Mouse (Mus musculus): ENCODE measurements at regions not wholly inside any gene's neighbourhood (a gene's known extent, or its start where the extent isn't known, plus 50 kb on each side); places are given as distances from the start of the nearest gene placed in this dataset.
A peak's percentile ranks its signal among the peaks of the same experiment; 100 is the strongest.

DNA sequence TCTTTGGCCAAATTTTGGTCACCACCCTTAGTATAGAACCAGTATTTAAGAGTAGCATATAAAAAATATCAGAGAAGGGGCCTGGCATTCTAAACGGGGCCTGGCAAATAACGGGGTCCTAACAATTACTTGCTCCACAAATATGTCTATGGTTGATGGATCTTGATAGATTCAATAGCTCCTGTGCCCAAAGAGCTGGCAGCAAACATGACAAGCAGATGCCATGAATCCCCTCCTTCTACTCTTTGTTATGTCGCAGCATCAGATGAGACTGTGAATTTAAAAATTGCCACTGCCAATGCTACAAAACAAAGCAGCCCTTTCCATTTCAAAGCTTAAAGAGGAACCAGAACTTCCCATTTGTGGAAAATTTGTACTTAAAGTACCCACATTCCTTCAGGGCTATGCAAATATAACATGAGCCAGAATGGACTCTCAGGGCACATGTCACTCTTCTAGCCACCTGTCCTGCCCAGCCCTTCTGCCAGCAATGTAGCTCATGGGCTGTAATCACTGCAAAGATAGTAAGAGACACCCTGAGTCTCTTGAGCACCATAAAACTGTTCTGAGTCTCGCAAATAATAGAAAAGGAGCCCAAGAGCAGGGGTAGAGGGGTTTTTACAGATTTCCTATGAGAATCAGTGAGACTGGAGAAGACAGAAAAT, 342.4 kb upstream of the Kirrel3 start:
- no peak for DNase-seq (ENCODE audit: extremely low spot score, low read depth, low spot score)

DNA sequence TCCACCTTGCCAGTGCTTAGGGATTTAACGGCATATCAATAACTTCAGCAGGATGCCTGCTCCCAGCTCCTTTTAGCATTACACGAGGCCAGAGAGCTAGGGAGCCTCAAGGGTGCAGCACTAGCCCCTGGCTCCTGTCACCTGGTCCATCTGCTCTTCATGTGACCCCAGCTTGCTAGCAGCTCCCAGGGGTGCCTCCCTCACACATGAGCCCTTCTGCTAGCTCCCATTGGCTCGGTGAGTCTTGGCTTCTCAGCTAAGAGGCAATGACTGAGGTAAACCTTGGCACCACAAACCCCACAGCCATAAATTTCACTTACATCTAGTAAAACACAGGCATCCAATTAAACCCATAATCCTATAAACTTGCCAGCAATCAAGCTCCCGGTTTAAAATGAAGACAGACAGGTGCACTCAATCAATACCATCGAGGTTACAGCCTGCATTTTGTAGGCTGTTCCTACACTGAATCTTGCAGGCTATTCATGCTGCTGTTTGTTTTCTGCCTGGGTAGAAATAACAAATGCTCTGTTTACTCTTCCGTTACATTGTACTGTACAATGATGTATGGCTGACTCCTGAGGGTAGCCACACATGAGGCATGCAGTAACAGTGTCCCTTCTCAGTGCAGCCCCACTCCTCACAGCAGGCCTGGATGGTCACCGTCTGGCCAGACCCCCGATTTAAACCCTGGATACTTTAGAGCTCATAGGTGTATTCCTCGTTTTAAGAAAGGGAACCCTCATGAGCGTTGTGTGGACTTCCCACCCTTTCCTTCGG, 330.3 kb upstream of the Kirrel3 start:
- peak; percentile 22 for DNase-seq (ENCODE audit: extremely low spot score, low read depth, low spot score)

GRCm38 (mm10) chr9:34156581-34156980, 329.1 kb upstream of the Kirrel3 start:
- no peak for DNase-seq (ENCODE audit: extremely low spot score, low read depth, low spot score)

GRCm38 (mm10) chr9:34161119-34161518, 324.6 kb upstream of the Kirrel3 start:
- DNase-seq (ENCODE audit: extremely low spot score, low read depth, low spot score) = no peak

GRCm38 (mm10) chr9:34186314-34186713, 299.4 kb upstream of the Kirrel3 start:
- no peak for DNase-seq (ENCODE audit: extremely low spot score, low read depth, low spot score)

GRCm38 (mm10) chr9:34192542-34192941, 293.2 kb upstream of the Kirrel3 start:
- no peak for DNase-seq (ENCODE audit: extremely low spot score, low read depth, low spot score)

DNA sequence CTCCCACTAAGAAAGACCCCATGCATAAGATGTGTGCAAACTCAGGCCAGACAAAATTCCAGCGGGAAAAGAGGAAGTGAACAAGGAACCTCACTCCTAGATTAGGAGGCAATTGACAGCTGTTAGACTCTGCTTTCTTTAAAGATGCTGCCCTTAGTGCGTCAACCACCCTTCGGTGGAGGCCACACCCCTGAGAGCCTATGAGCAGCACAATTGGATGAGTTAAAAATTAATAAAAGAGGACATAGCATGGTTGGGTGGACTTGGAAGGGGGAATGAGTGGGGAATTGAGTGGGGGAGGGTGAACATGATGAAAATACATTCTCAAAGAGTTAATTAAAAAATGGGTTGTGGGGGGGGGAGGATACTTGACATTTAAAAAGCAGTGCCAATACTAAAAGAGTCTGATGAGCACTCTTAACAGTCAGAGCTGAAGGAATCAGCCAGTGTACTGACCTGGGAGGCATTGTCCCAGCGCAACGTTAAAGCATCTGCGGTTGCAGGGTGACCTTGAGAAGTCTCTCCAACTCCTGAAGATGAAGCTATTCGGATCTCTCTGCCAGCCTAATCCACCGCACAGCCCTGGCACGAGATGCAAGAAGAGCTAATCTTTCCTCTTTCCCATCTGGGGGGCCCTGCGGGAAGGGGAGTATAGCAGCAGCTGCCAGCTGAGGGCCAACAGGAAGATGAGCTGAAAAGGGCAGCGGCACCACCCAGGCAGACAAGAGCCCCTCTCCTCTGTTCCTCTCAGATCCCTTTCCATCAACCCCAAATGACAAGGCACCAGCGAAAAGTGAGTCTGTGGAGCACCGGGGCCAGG, 283.4 kb upstream of the Kirrel3 start:
- DNase-seq (ENCODE audit: extremely low spot score, low read depth, low spot score) = no peak

DNA sequence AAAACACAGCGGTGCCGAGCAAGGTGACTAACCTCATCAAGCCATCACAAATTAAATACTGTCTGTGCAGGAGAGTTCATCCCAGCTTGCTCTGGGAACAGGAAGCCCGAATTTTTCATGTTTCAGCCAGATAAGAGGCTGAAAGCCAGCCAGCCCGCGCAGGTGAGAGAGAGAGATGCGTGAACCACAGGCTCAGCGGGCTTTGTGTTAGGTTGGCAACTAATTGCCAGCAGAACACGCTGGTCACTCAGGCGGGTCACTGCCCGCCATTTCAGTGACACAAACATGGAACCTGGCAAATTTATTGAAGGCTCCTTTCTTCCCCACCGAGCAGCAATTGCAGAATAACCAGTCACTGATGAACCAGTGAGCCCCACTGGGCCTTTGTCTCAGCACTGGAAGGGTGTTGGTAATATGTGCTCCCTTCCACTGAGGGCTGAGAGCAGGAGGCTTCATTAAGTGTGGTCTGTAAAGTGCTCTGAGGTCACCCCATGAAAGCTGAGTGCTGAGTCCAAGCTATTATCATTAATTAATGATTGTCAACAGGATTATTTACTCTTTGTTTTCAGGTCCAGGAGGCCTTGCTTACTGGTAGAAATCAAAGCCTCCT, 282.6 kb upstream of the Kirrel3 start:
- DNase-seq (ENCODE audit: extremely low spot score, low read depth, low spot score) = no peak

DNA sequence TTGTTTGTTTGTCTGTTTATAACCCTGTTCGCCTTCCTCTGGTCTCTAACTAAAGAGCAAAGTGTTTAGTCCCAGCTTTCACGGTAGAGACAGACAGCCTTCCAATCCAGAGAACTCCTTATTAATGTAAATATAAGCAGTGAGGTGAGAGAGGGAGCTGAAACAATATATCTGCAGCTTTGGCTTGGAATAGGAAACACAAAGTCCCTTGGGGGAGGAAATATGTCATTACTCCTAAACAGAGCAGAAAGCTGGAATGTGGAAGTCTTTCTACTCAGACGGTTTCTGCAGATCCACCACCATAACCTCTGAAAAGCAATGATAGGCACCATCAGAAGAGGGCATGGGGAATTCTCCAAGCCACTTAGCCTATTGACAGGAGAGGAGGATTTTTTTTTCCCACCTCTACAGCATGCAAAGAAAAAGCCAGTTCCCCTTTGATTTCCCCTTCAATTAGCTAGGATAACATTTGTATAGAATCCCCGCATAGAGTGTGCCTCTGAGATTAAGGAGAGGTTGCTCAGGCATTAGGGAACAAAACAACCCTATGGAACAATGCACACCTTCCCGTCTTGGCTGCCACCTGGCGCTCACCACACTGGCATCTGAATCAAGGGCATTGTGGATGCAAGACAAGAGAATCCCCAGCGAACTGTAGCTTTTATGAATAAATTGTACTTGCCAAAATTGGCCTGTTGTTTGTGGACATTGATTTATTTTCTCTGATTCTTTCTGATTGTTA, 281.9 kb upstream of the Kirrel3 start:
- no peak for DNase-seq (ENCODE audit: extremely low spot score, low read depth, low spot score)

DNA sequence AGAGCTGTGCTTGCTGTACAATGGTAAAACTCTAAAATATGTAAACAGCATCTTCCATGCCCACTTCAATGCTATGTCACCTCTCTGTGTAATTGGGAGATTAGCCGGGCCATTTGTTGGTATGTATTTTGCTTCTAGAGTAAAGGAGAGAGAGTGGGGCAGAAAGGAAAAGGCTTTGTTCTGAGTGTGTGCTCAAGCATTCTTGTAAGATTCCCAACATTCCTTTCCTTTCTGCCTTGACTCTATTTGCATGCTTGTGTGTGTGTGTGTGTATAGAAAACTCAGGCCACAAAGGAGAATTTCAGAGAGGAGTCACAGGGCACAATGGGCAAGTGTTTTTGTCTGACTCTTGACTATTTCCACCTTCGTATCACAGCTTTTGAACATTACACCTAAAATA, 281.2 kb upstream of the Kirrel3 start:
- DNase-seq (ENCODE audit: extremely low spot score, low read depth, low spot score) = no peak

DNA sequence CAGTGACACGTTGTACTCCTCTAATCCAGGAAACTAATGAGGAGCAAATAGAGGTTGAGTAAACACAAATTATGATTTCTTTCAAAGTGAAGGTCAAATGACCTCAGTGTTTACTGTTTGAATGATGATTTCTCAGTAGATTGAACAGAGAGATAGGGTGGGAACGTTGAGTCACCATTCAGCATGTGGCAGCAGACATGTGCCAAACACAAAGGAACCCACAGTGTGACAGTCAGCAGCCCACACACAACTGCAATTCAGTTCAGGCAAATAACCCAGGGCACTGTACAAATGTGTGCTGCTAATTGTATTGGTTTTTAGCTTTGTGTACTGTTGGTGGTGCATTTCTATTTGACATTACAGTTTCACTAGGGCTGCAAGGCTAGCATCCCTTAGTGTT, 254.1 kb upstream of the Kirrel3 start:
- DNase-seq (ENCODE audit: extremely low spot score, low read depth, low spot score) = no peak

- no peak for DNase-seq (ENCODE audit: extremely low spot score, low read depth, low spot score)
Measured at GRCm38 (mm10) chr9:34234734-34235133, 251.0 kb upstream of the Kirrel3 start.

DNA sequence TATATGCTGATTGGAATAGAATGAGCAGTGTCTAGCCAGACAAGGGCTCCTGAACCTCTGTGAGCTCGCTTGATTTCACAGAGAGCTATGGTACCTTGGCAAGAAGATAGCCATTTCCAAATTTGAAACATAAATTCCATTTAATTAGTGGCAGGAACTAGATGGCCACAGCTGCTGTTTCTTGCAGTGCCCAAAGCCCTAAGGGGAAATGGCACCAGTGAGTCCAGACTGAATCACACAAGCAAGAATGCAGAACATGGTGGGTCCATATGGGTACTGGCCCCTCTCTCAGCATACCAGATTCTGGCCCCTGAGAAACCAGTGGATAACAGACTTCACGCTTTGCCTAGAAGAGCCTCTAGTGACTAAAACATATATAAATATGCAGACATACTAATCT, 246.2 kb upstream of the Kirrel3 start:
- DNase-seq (ENCODE audit: extremely low spot score, low read depth, low spot score) = no peak

GRCm38 (mm10) chr9:34243674-34244073, 242.0 kb upstream of the Kirrel3 start:
- no peak for DNase-seq (ENCODE audit: extremely low spot score, low read depth, low spot score)

- DNase-seq (ENCODE audit: extremely low spot score, low read depth, low spot score) = no peak
Measured at GRCm38 (mm10) chr9:34244576-34244975, 241.1 kb upstream of the Kirrel3 start.

DNA sequence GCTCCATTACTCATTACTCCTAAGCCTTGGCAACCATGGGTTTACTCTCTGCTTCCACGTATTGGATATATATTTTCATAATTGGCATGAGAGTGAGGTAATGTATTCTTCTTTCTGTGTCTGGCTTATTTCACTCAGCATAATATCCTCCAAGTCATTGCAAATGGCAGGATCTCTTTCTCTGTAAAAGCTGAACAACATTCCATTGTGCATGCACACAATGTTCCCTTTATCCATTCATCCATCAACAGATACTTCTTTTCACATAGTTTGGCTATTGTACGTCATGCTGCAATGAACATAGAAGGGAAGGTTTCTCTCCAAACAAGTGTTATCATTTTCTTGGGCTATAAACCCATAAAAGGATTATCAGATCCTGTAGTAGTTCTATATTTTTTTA, 232.9 kb upstream of the Kirrel3 start:
- DNase-seq (ENCODE audit: extremely low spot score, low read depth, low spot score) = no peak

DNA sequence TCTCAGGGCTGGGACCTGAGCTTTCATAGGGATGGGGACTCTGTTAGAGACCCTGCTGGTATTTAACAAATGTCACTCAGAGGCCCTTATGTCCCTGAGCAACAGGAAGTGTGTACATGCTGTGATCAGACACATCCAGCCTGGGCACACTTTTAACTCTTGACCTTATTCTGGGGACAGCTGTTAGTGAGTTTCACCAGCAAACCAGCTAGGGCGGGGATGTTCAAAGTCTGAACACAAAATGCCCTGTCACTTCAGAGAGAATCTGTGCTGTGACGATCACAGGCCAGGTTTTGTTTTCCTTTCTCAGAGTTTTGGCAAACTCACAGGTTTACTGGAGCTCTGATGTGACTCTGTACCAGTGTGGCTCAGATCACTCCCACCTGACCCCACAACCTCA, 227.2 kb upstream of the Kirrel3 start:
- no peak for DNase-seq (ENCODE audit: extremely low spot score, low read depth, low spot score)

GRCm38 (mm10) chr9:34278068-34278467, 207.6 kb upstream of the Kirrel3 start:
- no peak for DNase-seq (ENCODE audit: extremely low spot score, low read depth, low spot score)

DNA sequence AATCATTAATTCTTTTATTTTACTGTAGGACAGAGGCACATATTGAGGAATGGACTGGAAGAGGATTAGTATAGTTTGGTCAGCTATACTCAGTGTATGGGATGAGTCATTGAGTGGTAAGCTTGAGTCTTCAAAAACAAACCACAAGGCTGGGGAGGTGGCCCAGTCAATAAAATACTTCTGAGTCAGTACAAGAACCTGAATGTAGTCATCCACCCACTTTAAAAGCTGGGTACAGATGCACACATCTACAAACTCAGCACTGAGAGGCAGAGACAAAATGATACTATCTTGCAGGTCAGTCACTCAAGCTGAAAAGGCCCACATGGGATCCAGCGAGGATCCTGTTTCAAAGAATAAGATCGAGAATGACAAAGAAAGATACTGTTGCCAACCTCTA, 206.3 kb upstream of the Kirrel3 start:
- DNase-seq (ENCODE audit: extremely low spot score, low read depth, low spot score) = no peak

GRCm38 (mm10) chr9:34279906-34280305, 205.8 kb upstream of the Kirrel3 start:
- no peak for DNase-seq (ENCODE audit: extremely low spot score, low read depth, low spot score)
